Mouse (Mus musculus): Measurements from ENCODE around the gene Heg1.

The Heg1 gene

DNA sequence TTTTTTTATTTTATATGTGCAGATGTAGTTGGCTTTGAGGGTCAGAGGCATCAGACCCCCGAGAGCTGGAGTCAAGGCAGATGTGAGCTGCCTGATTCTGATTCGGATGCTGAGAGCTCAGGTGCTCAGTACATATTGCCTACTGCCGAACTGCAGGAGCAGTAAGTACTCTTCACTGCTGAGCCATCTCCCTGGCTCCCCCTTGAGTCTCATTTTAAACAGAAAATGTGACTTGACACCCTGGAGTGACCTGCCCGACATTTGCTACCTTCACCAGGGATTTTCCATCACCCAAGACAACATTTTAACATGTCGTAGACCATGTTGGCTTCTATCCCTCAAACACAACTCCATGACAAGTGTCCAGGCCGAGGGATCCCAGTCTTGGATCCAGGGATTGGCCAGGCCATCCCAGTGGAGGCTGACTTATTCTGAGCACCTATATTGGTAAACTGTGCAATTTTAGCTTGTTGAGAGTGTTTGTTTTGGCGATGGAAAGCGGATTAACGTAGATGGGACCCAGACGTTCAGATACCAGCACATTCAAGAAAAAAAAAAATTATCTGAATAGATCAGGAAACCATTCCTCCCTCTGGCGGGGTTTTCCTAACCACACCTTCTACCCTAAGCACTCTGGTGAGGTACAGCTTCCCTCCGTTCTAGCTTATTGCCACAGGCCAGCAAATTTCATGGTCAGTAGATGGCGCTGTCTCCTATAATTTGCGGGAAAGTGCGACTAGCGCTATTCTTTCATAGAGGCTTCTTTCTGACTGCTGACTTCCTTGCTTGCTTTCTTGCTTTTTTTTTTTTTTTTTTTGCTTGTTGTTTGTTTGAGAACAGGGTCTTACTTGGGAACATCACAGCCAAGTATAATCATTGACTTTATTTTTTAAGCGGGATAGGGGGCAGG is 136.4 kb downstream of the Heg1 start:
- DNase-seq (ENCODE audit: low read depth, low spot score) = peak; percentile 92

Data from forelimb bud, embryonic 11.5 days (tissue).